Mouse (Mus musculus): ENCODE measurements at regions not wholly inside any gene's neighbourhood (a gene's known extent, or its start where the extent isn't known, plus 50 kb on each side); places are given as distances from the start of the nearest gene placed in this dataset.
A peak's percentile ranks its signal among the peaks of the same experiment; 100 is the strongest.

GRCm38 (mm10) chr13:6341102-6341737 lies 206.7 kb upstream of the Pitrm1 start:
- intact Hi-C loops (cut with DNase I): no loop called here
- peak in 1 of 2 experiments; percentile 2 for DNase-seq

- DNase-seq: no peak
- intact Hi-C loops (cut with DNase I): no loop called here
Observed at GRCm38 (mm10) chr13:6365169-6365568, 182.8 kb upstream of the Pitrm1 start.

GRCm38 (mm10) chr13:6367661-6368060 lies 180.3 kb upstream of the Pitrm1 start:
- no peak for DNase-seq
- intact Hi-C loops (cut with DNase I): no loop called here

GRCm38 (mm10) chr13:6374570-6375173 lies 173.3 kb upstream of the Pitrm1 start:
- intact Hi-C loops (cut with DNase I): no loop called here
- no peak for DNase-seq

- intact Hi-C loops (cut with DNase I): no loop called here
Observed at GRCm38 (mm10) chr13:6377919-6378318, 170.0 kb upstream of the Pitrm1 start.

GRCm38 (mm10) chr13:6395562-6396223 lies 152.3 kb upstream of the Pitrm1 start:
- intact Hi-C loops (cut with DNase I): no loop called here
- DNase-seq: peak in 1 of 2 experiments; percentile 4

More at GRCm38 (mm10) chr13:6377919-6378318, 170.0 kb upstream of the Pitrm1 start:
- DNase-seq: no peak

GRCm38 (mm10) chr13:6397648-6398047 lies 150.3 kb upstream of the Pitrm1 start:
- intact Hi-C loops (cut with DNase I): no loop called here
- DNase-seq: no peak

- DNase-seq: no peak
- intact Hi-C loops (cut with DNase I): no loop called here
Observed at GRCm38 (mm10) chr13:6431821-6432220, 116.1 kb upstream of the Pitrm1 start.

- no peak for DNase-seq
- intact Hi-C loops (cut with DNase I): no loop called here
Observed at GRCm38 (mm10) chr13:6446976-6447375, 101.0 kb upstream of the Pitrm1 start.

- intact Hi-C loops (cut with DNase I): no loop called here
- no peak for DNase-seq
Observed at GRCm38 (mm10) chr13:6461363-6461762, 86.6 kb upstream of the Pitrm1 start.

GRCm38 (mm10) chr13:6465911-6466419 lies 82.0 kb upstream of the Pitrm1 start:
- intact Hi-C loops (cut with DNase I): no loop called here
- no peak for DNase-seq

GRCm38 (mm10) chr13:6469446-6470227 lies 78.3 kb upstream of the Pitrm1 start:
- peak; percentile 63 to 64 for DNase-seq
- intact Hi-C loops (cut with DNase I): loop anchor here (2.0 to 10.0 kb wide), 4 partner anchors 607 to 1807 kb away; no protein-coding TSS in a partner anchor

- intact Hi-C loops (cut with DNase I): loop anchor here (2.0 to 10.0 kb wide), 4 partner anchors 608 to 1808 kb away; no protein-coding TSS in a partner anchor
- no peak for DNase-seq
Observed at GRCm38 (mm10) chr13:6470286-6471103, 77.5 kb upstream of the Pitrm1 start.

- intact Hi-C loops (cut with DNase I): loop anchor here (2.0 to 10.0 kb wide), 5 partner anchors 609 to 1809 kb away; no protein-coding TSS in a partner anchor
- DNase-seq: peak; percentile 66 to 86
Observed at GRCm38 (mm10) chr13:6471643-6472042, 76.3 kb upstream of the Pitrm1 start.

- intact Hi-C loops (cut with DNase I): loop anchor here (2.0 to 10.0 kb wide), 3 partner anchors 859 to 1699 kb away; no protein-coding TSS in a partner anchor
Observed at GRCm38 (mm10) chr13:6473401-6474190, 74.4 kb upstream of the Pitrm1 start.

GRCm38 (mm10) chr13:6479667-6480066 lies 68.3 kb upstream of the Pitrm1 start:
- DNase-seq: no peak
- intact Hi-C loops (cut with DNase I): loop anchor here (10.0 kb wide), 1 partner anchor 865 kb away; no protein-coding TSS in a partner anchor

More at GRCm38 (mm10) chr13:6473401-6474190, 74.4 kb upstream of the Pitrm1 start:
- peak in 1 of 2 experiments; percentile 21 for DNase-seq

GRCm38 (mm10) chr13:6484418-6484817 lies 63.5 kb upstream of the Pitrm1 start:
- intact Hi-C loops (cut with DNase I): no loop called here

GRCm38 (mm10) chr13:6487837-6488236 lies 60.1 kb upstream of the Pitrm1 start:
- intact Hi-C loops (cut with DNase I): no loop called here
- no peak for DNase-seq

More at GRCm38 (mm10) chr13:6484418-6484817, 63.5 kb upstream of the Pitrm1 start:
- no peak for DNase-seq

Data from heart, postnatal 14 days (tissue).